Mouse (Mus musculus) c-Kit-positive CD71-positive TER-119-negative erythroid progenitor cells, embryonic 14.5 days (primary cell): ENCODE measurements around the gene Tspan33.
"Not testable (repeated sequence)": the region's sequence is repeated elsewhere in the genome, so short reads cannot be mapped to it uniquely, and the experiment has no call there.

Source experiments
- DNase-seq: peaks from one replicate; pipeline ENCODE4 v3.0.0-alpha.2; 2013; ENCODE audit warnings: low read depth

The Tspan33 gene

DNA sequence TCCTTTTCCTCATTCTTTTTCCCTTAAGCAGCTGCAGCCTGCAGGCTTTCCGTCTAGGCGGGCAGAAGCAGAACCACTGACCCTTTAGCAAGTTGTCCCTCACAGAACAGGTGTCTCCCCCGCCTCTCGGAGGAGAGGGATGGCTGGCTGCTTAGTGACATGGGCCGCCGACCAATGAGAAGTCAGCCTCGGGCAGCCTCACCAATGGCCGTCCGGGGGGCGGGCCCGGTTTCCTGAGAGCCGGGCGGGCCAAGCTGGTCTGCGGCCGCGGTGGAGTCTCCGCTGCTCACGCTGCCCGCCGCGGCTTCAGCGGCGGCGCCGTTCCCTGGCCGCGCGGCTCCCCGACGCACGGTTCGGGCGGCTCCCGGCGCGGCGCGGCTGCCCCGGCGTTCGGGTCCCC, at the start of gene Tspan33:
Gene Tspan33 (plus strand): TSS at position 270 of the 400 bp plus-strand sequence.
- DNase-seq = peak; percentile 87

DNA sequence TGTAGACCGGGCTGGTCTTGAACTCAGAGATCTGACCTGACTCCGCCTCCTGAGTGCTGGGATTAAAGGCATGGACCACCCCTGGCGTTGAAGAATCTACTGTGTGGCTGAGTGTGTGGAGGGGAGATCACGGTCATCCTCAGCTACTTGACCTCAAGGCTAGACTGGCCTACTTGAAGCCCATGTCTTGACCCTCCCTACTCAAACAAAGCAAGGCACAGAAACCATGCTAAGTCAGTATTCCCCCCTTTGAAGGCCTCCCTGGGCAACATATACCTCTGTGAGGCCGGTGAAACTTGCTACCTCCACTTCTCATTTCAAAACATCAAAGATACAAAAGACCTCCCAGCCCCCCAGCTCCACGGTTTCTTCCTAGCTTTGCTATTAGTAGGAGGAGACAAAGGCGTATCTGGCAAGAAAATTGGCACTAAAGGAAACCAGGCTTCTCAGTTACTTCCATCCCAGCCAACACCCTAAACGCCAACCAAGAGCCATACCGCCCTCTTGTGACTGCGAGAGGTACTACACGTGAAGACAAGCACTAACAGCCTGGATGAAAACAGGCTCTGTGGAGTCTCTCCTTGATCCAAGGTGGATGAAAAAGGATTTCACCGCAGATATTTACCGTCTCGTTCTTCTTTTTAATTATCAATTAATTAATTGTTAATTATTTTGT, 44.4 kb upstream of the Tspan33 start:
- peak; percentile 84 for DNase-seq

DNA sequence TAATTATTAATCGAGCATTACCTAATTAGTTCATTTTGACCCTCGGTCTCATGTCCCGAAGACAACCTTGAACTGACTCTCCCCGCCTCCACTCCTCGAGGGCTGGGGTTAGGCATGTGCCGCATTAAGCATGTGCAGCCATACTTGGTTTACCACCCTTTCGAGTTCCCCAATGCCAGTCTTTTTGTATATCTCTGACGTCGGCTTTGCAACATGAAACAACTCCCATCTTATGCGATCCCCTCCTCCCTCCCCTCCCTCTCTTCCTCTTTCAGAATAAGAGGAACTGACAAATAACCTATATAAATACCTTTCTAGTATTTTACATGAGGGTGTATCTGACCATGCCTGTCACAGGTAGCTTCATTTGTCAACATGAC, 43.9 kb upstream of the Tspan33 start:
- DNase-seq = no peak

DNA sequence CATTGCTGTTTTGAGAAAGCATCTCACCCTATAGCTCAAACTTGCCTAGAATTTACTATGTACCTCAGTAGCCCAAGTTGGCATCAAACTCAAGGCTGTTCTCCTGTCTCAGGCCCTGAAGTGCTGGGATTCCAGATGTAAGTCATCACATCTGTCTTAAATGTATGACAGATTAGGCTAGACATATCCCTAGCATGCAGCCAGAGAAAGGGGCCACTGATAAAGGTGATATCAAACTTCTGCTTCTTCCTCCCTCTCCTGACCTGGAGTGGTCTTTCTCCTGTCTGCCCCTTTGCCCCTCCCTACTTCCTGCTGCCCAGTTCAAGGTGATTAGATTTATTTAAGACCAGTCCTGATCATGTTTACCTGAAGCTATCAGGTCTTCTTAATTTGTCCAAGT, 40.8 kb upstream of the Tspan33 start:
- DNase-seq = no peak

DNA sequence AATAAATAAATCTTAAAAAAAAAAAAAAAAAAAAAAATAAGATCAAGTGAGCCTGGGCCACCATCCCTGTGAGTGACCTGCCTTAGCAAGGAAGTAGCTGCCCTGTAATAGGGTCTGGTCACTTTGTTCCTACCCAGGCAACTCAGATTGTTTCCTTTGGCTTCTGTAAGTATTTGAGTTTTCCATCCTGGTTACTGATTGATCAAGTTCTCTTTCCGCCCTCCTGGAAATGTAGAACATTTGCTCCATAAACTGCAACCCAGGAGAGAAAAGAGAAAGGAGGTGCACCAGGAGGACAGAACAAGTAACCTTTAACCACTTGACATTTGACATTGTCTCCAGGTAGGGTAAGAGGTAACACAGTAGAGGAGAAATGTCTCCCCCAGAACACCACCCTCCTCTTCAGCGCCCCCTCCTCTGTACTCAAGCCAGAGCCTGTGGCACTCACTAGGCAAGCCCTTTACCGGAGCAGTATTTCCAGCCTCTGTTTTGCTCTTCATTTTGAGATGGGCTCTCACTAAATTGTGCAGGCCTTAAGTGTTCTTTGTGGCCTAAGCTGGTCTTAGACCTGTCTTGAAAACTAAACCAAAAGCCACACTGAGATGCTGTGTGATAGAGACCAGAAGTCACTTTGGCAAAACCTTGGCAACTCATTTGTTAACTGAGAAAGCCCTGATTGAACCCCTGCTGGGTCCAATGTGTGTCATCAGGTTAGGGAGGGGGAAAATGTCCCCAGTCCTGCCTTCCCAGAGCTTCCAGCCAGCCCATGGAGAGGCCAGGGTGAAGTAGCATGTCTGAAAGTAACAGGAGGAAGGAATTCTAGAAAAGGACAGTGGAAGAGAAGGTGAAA, 35.2 kb upstream of the Tspan33 start:
- no peak for DNase-seq

DNA sequence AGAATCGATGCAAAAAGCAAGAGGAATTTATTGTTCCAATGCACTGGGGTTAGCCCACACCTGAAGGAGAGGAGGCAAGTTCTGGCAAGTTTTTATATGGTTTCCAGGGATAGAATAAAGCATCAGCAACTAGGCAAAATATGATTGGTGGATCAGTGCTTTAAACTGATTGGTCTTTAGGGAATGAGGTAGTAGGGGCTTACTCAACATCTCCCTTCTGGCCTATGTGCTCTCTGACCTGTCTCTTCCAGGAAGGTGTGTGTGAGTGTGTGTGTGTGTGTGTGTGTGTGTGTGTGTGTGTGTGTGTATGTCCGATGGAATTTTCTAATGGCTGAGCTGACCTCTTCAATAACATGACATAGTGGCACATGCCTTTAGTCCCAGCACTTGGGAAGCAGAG, 34.1 kb upstream of the Tspan33 start:
- no peak for DNase-seq

GRCm38 (mm10) chr6:29660662-29661307, 33.2 kb upstream of the Tspan33 start:
- no peak for DNase-seq

DNA sequence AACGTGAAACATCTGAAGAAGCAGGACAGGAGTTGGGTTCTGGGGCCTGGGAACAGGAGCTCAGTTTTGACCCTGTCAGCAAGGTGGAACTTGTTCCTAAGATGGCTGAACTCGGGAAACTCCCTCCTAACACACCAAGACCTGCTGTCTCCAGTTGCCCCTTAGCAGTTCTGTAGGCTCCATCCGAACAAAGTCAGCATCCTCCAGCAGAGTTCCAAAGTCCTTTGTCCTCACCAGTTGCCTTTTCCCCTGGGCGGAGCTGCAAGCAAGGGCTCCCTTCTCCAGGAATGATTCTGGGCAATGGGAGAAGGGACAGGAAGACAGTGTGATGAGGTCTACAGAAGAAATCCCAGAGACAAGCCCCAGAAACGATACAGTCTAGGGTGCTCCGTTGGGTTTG, 26.8 kb upstream of the Tspan33 start:
- no peak for DNase-seq

DNA sequence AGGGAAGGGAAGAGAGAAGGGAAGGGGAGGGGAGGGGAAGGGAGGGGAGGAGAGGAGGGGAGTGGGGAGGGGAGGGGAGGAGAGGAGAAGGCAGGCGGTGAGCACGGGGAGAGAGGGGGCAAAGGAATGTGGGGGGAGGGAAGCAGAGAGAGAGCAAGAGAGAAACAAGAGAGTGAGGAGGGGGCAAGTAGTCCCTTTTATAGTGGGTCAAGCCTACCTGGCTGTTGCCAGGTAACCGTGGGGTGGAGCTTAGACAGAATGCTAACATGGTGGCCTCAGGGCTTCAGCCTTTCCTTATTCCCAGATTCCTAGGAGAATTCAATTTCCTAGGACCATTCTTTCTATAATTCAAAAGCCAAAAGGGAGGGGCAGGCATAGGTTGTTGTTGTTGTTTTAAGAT, 22.3 kb upstream of the Tspan33 start:
- DNase-seq = no peak

- DNase-seq = no peak
Measured at GRCm38 (mm10) chr6:29672563-29673411, 21.2 kb upstream of the Tspan33 start.

DNA sequence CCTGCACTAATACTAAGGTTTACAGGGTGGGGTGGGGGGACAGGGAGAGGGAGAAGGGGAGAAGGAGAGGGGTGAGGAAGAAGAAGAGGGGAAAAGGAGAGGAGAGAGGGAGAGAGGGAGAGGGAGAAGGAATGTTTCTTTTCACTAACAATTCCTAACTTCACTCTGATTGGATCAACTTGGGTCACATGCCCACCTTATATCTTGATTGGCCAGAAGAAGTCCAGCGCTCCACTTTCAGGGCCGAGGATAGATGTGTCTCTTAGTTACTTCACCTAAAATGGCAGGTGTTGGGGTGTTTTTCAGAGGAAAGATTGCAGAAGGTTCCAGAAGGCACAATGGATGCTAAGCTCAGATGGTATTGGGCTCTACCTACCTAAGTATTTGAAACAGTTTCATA, 20.3 kb upstream of the Tspan33 start:
- no peak for DNase-seq

GRCm38 (mm10) chr6:29679947-29680550, 14.0 kb upstream of the Tspan33 start:
- not testable (repeated sequence) for DNase-seq

GRCm38 (mm10) chr6:29681853-29682252, 12.2 kb upstream of the Tspan33 start:
- DNase-seq = no peak

- no peak for DNase-seq
Measured at GRCm38 (mm10) chr6:29684686-29685085, 9.3 kb upstream of the Tspan33 start.

DNA sequence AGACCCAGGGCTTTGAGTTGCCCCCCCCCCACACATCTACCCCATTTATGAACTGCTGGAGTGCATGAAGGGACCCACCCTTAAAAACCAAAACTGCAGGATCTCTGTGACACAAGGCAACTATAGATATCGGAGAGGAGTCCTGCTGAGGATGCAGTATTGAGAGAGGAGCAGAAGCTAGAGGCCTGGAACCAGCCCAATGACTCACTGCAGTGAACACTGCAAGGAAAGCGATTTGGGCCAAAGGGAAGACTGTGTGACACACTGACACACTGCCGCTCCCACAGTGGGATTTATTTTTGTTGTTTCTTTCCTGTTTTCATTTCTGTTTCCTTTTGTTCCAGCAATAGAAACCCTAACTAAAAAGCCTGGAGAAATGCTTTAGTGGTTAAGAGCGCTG, 8.1 kb upstream of the Tspan33 start:
- DNase-seq = no peak

GRCm38 (mm10) chr6:29689458-29689857, 4.6 kb upstream of the Tspan33 start:
- no peak for DNase-seq

GRCm38 (mm10) chr6:29694375-29695289, 610 bp downstream of the Tspan33 start:
- DNase-seq = no peak

- DNase-seq = no peak
Measured at GRCm38 (mm10) chr6:29695290-29695674, 1.3 kb downstream of the Tspan33 start.

GRCm38 (mm10) chr6:29695975-29696374, 2.0 kb downstream of the Tspan33 start:
- DNase-seq = no peak

DNA sequence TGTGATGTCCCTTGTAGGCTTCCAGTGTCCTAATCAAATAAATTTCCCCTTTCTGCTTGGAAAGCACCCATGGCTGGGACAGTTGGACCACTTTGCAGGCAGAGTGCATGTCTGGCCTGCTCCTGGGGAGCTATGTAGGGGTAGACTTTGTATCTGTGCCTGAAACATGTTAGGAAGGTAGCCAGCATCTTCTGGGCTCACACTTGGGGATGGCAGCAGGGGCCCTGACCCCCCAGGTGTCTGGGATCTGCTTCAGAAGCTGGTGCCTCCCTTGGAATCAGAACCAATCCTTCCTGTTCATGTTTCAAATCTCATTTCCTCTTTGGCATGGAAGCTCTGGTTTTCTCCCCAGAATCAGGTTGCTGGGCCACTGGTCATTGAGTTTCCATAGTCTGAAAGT, 3.1 kb downstream of the Tspan33 start:
- no peak for DNase-seq

DNA sequence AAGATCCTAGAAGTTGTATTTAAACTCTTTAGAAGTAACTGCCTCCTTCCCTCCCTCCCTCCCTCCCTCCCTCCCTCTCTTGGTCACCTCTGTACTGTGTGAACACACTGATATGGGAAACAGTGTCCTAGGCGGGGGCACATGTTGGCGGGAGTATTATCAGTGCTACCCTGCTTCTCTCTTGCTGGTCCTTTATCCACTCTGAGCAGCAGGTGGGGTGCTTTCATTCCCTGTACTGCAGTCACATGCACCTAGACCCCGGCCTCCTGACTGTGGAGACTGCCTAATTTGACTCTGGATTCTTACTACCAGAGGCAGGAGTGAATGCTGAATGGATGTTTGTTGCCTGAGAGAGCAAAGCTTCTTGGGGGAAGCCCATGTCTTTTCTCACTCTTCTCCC, 3.5 kb downstream of the Tspan33 start:
- DNase-seq = peak; percentile 84
